Mouse (Mus musculus) forebrain, embryonic 11.5 days (tissue): ENCODE data around the gene Sdcbp2. TPM values are rescaled to one million over a fixed set of nuclear protein-coding genes. Genes with fewer than 3 reads are reported as not detected.

Experiments
- ATAC-seq: fragments of 200-750 bp; cut with Nextera tagmentation; replicated peaks from 2 replicates; pipeline ENCODE4 v1.8.0; 2017; ENCODE audit warnings: moderate TSS enrichment; ENCODE audit not compliant: low FRiP score
- DNase-seq: peaks from one replicate; pipeline ENCODE4 v3.0.0-alpha.2; 2017; ENCODE audit warnings: low spot score
- H3K27ac ChIP-seq: fragments of 300-500 bp; sonication (generic); 2 replicates; pipeline ENCODE4 v1.5.1; 2014; ENCODE audit warnings: low read depth, low read length
- H3K27me3 ChIP-seq: fragments of 300-500 bp; sonication (generic); 2 replicates; pipeline ENCODE4 v1.6.1; 2014; ENCODE audit warnings: mild to moderate bottlenecking, low read length, mixed read lengths; ENCODE audit not compliant: control insufficient read depth, insufficient read depth
- H3K36me3 ChIP-seq: fragments of 300-500 bp; sonication (generic); 2 replicates; pipeline ENCODE4 v1.6.1; 2014; ENCODE audit warnings: mild to moderate bottlenecking, low read length, moderate library complexity, mixed read lengths; ENCODE audit not compliant: control insufficient read depth, insufficient read depth
- H3K4me1 ChIP-seq: fragments of 300-500 bp; sonication (generic); replicated peaks from 2 replicates; pipeline ENCODE4 v1.6.1; 2014; ENCODE audit warnings: low read length, mixed read lengths; ENCODE audit not compliant: control insufficient read depth, insufficient read depth
- H3K4me2 ChIP-seq: fragments of 300-500 bp; sonication (generic); 2 replicates; pipeline ENCODE4 v1.6.1; 2014; ENCODE audit warnings: low read depth, mild to moderate bottlenecking, low read length, moderate library complexity, mixed read lengths; ENCODE audit not compliant: severe bottlenecking
- H3K4me3 ChIP-seq: fragments of 300-500 bp; sonication (generic); 2 replicates; pipeline ENCODE4 v1.5.1; 2014; ENCODE audit warnings: low read depth, low read length
- H3K9ac ChIP-seq: fragments of 300-500 bp; sonication (generic); 2 replicates; pipeline ENCODE4 v1.6.1; 2014; ENCODE audit warnings: low read length
- H3K9me3 ChIP-seq: fragments of 300-500 bp; sonication (generic); 2 replicates; pipeline ENCODE4 v1.6.1; 2016; ENCODE audit warnings: low read length, mixed read lengths; ENCODE audit not compliant: control insufficient read depth
- WGBS: fragments of 180-500 bp; shearing (Covaris S2); extraction: QIAGEN DNeasy Blood & Tissue Kit; methylation state at CpG from one replicate; pipeline ENCODE4 v1.1.7; 2014; 5-methylcytosine and 5-hydroxymethylcytosine counted together
- polyA plus RNA-seq: library from polyadenylated mRNA; unstranded; fragments of >200 nt; fragmentation: Nextera tagmentation; extraction: Ambion mirVana; gene quantifications from 2 replicates; pipeline ENCODE4 v1.2.1, GENCODE M21; 2014

Sdcbp2 gene
- polyA plus RNA-seq, result 0.44 and 0.83 TPM in 2 replicates

- H3K4me2 ChIP-seq, result no peak within 1 kb of the TSS
- H3K27ac ChIP-seq, result no peak within 1 kb of the TSS
- 74% methylated on average over 17 of the region's 17 CpGs for WGBS
Observed at GRCm38 (mm10) chr2:151571873-151572700, at the start of gene Sdcbp2. Gene Sdcbp2 (plus strand): TSS chr2:151572622.

GRCm38 (mm10) chr2:151524324-151525041 is 47.9 kb upstream of the Sdcbp2 start:
- H3K27me3 ChIP-seq, result no peaks in the 10 kb centered on the region
- H3K27ac ChIP-seq, result no peak overlapping the region
- no peak overlapping the region for H3K4me2 ChIP-seq
- DNase-seq (no peak), ATAC-seq (no peak)
- 70% methylated on average over 4 of the region's 4 CpGs for WGBS
- no peaks in the 10 kb centered on the region for H3K4me1 ChIP-seq
- H3K36me3 ChIP-seq, result no peaks in the 10 kb centered on the region
- H3K9me3 ChIP-seq, result no peaks in the 10 kb centered on the region
- H3K9ac ChIP-seq, result no peak overlapping the region
- H3K4me3 ChIP-seq, result no peak overlapping the region

More at GRCm38 (mm10) chr2:151571873-151572700, at the start of gene Sdcbp2:
- no peaks in the 10 kb centered on the region; the same call in 1 of the 2 replicates for H3K4me1 ChIP-seq
- no peaks in the 10 kb centered on the region for H3K27me3 ChIP-seq
- H3K9me3 ChIP-seq, result no peaks in the 10 kb centered on the region
- no peak within 1 kb of the TSS for H3K9ac ChIP-seq
- ATAC-seq (no peak), DNase-seq (no peak)
- H3K36me3 ChIP-seq, result no peaks in the 10 kb centered on the region
- H3K4me3 ChIP-seq, result no peak within 1 kb of the TSS

- Histone ChIP-seq H3K27ac (no peak overlapping the region), H3K9me3 (no peaks in the 10 kb centered on the region), H3K9ac (no peak overlapping the region), H3K4me2 (no peak overlapping the region), H3K4me3 (no peak overlapping the region), H3K36me3 (no peaks in the 10 kb centered on the region), H3K4me1 (no peaks in the 10 kb centered on the region), H3K27me3 (no peaks in the 10 kb centered on the region)
- WGBS, result 70% methylated on average over 2 of the region's 2 CpGs
- DNase-seq (no peak), ATAC-seq (no peak)
Observed at GRCm38 (mm10) chr2:151525520-151525919, 46.9 kb upstream of the Sdcbp2 start.

- no peak overlapping the region for H3K9ac ChIP-seq
- no peak overlapping the region for H3K27ac ChIP-seq
- ATAC-seq (no peak), DNase-seq (no peak)
- H3K9me3 ChIP-seq, result no peaks in the 10 kb centered on the region
- H3K4me3 ChIP-seq, result no peak overlapping the region
- H3K27me3 ChIP-seq, result no peaks in the 10 kb centered on the region
- 85% methylated on average over 1 of the region's 1 CpGs for WGBS
- no peaks in the 10 kb centered on the region for H3K4me1 ChIP-seq
- H3K4me2 ChIP-seq, result no peak overlapping the region
- no peaks in the 10 kb centered on the region for H3K36me3 ChIP-seq
Observed at GRCm38 (mm10) chr2:151528066-151528465, 44.4 kb upstream of the Sdcbp2 start.

GRCm38 (mm10) chr2:151529169-151529568 is 43.3 kb upstream of the Sdcbp2 start:
- Histone ChIP-seq H3K4me3 (no peak overlapping the region), H3K27ac (no peak overlapping the region), H3K36me3 (no peaks in the 10 kb centered on the region), H3K9me3 (no peaks in the 10 kb centered on the region), H3K9ac (no peak overlapping the region), H3K4me2 (no peak overlapping the region), H3K4me1 (no peaks in the 10 kb centered on the region), H3K27me3 (no peaks in the 10 kb centered on the region)
- no peak for ATAC-seq
- no peak for DNase-seq

DNA sequence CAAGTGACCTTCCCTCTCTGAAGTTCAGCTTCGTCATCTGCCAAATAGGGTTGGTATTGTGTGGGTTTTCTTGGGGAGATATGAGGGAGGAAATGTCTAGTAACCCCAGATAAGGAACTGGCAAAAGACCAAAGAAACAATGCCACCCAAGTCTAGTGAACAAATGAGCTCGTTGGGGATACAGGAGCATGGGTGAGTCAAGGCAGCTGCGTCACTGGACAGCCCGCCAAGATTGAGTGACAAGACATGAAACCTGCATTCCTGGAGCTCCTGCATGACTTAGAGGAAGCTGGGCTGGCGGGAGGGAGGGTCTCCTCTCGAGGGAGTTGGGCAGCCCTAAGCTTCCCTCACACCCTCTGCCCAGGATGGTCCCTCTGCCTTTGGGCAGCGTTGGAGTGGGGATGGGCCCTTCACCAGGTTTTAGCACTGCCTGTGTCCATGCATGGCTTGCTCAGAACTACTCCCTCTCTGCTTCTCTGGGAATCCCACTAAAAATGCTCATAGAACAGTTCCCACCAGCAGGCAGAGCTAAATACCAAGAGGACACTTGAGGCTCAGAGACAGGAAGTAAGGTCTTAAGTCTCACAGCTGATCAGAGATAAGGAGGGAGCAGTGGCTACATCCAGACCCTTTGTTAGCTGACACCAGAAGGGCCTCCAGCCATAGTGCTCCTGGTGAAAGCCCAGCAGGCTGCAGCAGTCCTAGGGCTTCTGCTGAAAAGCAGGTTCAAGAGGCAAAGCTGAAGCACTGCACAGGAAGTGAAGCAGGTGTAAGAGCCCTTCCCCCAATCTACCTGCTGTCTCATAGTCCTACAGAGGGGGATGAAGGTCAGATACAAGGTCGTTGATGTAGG is 41.8 kb upstream of the Sdcbp2 start:
- no peaks in the 10 kb centered on the region for H3K36me3 ChIP-seq
- no peak overlapping the region for H3K4me2 ChIP-seq
- H3K4me1 ChIP-seq, result no peaks in the 10 kb centered on the region
- H3K4me3 ChIP-seq, result no peak overlapping the region
- no peak overlapping the region for H3K9ac ChIP-seq
- H3K27me3 ChIP-seq, result no peaks in the 10 kb centered on the region
- H3K9me3 ChIP-seq, result no peaks in the 10 kb centered on the region
- ATAC-seq (no peak), DNase-seq (no peak)
- WGBS, result 63% methylated on average over 8 of the region's 8 CpGs
- no peak overlapping the region for H3K27ac ChIP-seq

- no peak for ATAC-seq
- no peak overlapping the region for H3K9ac ChIP-seq
- H3K4me2 ChIP-seq, result no peak overlapping the region
- H3K4me3 ChIP-seq, result no peak overlapping the region
- no peak overlapping the region for H3K27ac ChIP-seq
- no peaks in the 10 kb centered on the region for H3K36me3 ChIP-seq
- DNase-seq, result no peak
- no peaks in the 10 kb centered on the region for H3K9me3 ChIP-seq
- WGBS, result 88% methylated on average over 6 of the region's 6 CpGs
- H3K4me1 ChIP-seq, result no peaks in the 10 kb centered on the region
- no peaks in the 10 kb centered on the region for H3K27me3 ChIP-seq
Observed at GRCm38 (mm10) chr2:151533632-151534031, 38.8 kb upstream of the Sdcbp2 start.

GRCm38 (mm10) chr2:151535961-151536617 is 36.3 kb upstream of the Sdcbp2 start:
- H3K27me3 ChIP-seq, result no peaks in the 10 kb centered on the region
- H3K27ac ChIP-seq, result no peak overlapping the region
- no peak overlapping the region for H3K4me2 ChIP-seq
- no peaks in the 10 kb centered on the region for H3K36me3 ChIP-seq
- no peaks in the 10 kb centered on the region for H3K9me3 ChIP-seq
- H3K4me1 ChIP-seq, result no peaks in the 10 kb centered on the region
- ATAC-seq, result peak; percentile 68
- H3K4me3 ChIP-seq, result no peak overlapping the region
- DNase-seq, result no peak
- no peak overlapping the region for H3K9ac ChIP-seq
- 63% methylated on average over 1 of the region's 1 CpGs for WGBS
